Mouse (Mus musculus) A20 (cell line): Measurements from ENCODE around the gene Msx1.

Experiments used
- DNase-seq: peaks from one replicate; pipeline ENCODE4 v3.0.0-alpha.2; 2011; ENCODE audit warnings: low read depth, low spot score

Gene Msx1

DNA sequence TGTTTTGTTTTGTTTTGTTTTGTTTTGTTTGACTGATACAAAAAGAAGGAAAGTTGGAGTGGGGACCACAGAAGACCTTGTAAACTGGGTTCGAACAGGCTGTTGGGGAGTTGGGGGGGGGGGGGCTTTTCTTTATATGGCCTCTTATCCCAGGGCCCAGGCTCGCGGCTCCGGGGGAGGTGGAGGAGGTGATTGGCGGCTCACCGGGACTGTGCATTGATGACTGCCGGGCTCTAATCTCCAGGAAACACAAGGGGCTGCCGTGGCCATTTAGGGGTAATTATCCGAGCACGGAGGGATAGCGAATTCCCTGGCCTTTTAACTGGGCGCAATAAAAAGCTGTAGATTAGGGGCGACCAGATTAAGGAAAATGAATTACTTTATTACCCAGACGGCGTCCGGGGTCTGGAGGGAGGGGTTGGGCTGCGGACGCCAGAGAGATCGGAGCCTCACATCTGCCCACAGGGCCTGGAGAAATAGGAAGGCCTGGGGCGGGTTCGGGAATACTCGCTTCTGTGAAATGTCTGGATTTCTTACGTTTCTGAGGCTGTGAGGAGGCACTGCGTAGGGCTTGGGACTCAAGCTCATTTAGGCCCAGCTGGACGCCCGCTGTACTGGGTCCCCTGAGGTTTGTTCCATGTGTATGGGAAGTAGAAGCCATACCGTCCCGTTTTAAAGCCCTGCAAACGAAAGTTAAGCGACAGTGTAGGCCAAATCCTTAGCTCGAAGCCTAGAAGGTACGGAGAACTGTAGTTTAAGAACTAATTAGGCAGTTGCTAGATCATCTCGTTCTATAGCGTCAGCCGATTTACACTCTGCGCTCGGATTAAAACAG, 1.4 kb upstream of the Msx1 start:
- no peak for DNase-seq

DNA sequence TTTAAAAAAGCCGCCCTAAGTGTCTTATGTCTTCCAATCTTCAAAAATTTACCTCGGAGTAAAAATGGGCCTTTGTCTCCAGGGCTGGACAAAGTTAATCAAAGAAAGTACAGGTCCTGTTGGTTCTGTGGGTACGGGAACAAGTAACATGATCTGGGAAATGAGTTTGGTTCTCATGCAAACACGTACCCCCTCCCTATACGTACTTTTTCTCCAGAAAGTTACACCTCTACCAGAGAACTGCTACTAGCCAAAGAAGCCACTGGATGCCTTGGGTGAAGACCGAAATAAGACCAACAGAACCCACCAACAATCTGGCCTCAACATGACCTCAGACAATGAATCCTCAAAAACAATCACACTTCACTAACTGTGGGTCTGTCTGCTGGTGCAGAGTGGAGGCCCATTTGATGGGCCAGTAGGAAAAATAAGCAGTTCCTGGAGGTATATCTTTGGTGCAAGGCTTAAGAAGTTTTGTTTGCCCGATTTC, 773 bp upstream of the Msx1 start:
- DNase-seq: no peak

DNA sequence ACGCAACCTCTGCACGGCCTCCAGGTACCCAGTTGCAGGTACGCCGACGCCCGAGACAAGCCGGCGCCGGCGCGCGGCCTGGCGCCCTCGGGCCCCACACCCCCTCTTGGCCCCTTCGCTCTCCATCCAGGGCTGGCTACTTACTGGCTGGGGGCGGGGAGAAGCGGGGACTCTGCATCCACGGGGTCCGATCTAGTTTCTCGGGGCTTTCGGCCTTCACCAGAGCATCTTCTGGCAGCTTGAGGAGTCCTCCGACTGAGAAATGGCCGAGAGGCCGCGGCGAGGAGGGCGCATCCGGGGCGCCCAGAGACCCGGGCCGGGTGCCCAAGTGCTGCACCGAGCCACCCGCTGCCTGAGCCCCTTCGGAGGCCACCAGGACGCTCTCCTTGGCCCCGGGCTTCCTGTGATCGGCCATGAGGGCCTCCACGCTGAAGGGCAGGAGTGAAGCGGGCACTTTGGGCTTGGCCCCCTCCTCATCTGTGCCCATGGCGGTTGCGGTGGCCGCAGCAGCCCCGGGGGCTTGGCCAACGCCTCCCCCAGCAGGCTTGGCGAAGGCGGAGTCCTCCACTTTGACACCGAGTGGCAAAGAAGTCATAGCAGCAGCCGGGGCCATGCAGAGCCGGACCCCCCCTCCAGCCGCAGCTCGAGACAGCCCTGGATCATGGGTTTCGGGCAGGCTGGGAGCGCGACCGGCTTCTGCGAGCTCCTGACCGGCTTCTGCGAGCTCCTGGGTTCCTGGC, 492 bp downstream of the Msx1 start:
- DNase-seq: no peak

DNA sequence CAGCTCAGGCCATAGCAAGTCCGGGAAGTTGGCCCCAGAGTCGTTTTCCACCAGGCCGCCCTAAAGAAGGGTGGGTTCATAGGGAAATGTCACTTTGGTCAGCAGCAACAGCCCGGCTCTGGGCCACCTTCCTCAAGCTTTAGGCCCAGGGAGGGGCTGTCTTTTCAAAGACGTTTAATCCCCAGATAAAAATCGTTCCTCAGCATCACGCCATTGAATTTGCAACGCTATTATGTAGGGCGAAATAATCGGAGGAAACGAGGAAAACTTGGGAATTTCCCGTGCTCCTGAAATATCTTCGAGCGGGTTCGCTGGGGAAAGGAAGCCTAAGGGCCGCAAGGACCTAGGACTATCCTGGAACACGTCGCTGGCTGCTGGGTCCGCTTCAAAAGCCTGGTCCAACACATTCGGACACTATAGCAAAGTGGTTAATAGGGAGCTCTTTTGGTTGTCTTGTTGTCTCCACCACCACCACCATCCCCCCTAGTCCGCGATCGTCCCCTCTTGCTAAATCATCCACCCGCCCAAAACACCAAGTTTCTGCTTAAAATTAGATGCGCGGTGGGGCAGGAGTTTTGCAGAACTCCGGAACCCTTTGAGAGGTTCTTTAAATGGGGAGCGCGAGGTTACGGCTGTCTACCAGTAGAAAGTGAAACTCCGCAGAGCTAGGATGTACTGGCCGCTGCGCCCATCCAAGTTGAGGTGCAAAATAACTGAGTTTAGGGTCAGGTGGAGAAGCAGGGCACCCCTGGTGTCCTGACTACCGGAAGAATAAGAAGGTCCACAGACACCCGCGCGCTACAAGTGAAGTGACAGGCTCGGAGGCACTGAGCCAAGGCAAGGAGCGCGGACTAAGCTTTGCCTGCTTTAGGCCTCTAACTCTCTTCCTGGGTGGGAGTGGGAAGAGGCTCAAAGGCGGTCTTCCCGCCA, 1.3 kb downstream of the Msx1 start:
- DNase-seq: no peak

DNA sequence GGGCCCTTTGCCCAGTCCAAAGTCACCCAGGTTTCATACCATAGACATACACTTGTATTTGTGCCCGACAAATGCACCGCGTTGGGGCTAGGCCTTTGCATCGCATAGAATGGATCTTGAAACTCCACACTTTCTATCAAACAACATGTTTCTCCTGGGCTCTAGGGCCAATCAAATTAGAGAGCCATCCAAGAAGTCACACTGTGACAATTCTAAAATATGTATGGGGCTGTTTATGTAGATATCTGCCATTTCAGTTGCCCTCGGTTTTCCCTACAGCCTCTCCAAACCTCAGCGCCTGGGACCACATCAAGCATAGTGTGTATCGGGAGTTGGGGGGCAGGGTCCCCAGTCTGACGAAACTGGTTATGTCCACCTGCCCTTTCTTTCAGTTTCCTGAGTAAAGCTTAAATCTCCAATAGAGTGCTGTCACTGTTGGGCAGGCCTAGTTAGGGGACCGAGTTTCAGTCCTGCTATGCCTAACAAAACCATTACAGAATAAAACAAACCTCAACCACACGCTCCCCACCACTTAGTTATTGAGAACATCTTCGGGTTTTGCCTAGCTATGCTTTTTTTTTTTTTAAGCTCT, 2.2 kb downstream of the Msx1 start:
- DNase-seq: no peak

DNA sequence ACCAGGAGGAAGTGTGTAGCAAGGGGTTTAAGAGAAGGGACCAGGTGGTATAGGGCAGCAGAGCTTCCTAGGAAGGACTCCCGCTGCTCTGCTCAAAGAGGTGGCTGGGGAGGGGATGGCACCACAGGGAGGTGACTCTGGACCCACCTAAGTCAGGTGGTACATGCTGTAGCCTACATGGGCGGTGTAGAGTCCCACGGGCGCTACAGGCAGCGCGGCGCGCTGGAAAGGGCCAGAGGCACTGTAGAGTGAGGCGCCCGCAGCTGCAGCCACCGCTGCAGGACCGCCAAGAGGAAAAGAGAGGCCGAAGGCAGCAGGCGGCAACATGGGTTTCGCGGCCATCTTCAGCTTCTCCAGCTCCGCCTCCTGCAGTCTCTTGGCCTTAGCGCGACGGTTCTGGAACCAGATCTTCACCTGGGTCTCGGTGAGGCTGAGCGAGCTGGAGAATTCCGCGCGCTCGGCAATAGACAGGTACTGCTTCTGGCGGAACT, 3.2 kb downstream of the Msx1 start:
- no peak for DNase-seq

DNA sequence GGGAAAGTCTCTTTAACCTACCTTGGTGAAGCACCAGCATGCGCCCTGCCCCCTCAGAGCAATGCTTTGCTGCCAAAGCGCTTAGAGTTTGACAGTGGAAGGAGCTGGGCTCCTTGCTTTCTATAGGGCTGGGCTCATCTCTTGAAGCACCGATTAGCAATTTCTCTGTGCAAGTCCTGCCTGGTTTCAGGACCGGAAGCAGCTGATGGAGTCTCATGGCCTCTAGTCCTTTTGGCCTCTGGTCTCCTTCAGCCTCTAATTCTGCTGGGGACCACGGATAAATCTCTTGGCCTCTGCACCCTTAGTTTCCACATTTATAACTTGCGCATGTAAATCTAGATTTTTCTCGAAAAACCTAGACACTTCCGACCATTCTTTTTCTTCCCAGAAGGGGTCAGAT, 3.7 kb downstream of the Msx1 start:
- no peak for DNase-seq

DNA sequence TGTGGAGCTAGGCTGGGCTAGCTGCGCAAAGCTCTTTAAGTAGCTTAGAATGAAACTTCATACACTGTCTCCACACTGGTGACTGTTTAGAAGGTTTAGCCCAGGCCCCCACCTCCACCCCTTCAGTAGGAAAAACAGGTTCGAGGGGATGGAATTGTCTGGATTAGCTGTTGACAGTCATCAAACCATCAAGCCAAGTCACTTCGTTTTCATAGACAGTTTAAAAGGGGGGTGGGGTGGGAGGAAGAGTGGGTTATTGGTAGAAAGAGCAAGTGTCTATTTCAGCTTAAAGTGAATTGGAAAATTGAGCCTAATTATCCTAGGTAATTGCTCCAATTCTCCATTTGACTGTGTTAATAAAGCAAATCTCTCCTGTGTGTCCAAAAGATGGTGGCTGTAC, 4.4 kb downstream of the Msx1 start:
- no peak for DNase-seq

DNA sequence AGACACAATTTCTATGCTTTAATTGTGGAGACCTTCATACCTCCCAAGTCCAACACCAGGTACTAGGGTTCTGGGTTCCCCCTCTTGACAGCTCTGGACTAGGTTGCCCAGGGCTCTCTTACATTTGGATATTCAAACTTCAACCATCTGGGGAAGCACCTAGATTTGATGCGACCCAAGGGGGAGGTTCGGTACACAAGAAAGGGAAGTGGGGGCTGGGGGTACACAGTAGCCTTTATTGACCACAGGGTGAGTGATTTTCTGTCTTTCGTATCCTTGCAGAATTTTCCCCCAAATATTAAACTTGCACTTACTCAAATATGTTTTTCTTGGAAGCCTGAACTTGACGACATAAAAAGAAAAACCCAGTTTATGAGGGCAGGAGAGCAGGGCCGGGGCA, 4.8 kb downstream of the Msx1 start:
- no peak for DNase-seq

DNA sequence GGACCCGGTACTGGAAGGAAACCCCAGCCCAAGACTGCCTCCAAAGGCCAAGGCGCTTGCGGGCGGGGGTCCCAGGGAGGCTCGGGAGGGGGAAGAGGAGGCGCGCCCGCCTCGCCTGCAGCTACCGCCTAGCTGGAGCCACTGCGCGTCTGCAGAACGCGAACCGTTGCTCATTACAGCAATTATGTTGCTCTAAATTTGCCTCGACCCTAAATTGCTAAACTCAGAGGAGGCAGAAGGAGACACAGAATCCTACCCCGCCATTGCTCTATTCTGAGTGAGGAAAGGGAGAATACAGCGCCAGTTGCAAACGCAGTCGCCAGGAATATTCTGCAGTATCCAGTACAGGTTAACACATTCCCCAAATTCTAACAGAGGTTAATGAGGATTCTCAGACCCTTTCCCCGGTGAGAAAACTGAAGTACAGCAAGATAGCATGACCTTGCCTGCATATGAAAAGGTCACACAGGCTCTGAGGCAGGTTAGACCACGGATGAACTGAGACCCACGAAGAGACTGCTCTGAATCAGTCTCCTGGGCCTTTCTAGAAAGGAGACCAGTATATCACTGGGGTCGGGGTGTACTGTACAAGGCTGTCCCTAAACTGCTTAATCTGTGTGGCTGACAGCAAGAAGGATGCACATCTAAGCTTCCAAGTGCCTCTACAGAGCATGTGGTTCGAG, 5.7 kb downstream of the Msx1 start:
- no peak for DNase-seq

DNA sequence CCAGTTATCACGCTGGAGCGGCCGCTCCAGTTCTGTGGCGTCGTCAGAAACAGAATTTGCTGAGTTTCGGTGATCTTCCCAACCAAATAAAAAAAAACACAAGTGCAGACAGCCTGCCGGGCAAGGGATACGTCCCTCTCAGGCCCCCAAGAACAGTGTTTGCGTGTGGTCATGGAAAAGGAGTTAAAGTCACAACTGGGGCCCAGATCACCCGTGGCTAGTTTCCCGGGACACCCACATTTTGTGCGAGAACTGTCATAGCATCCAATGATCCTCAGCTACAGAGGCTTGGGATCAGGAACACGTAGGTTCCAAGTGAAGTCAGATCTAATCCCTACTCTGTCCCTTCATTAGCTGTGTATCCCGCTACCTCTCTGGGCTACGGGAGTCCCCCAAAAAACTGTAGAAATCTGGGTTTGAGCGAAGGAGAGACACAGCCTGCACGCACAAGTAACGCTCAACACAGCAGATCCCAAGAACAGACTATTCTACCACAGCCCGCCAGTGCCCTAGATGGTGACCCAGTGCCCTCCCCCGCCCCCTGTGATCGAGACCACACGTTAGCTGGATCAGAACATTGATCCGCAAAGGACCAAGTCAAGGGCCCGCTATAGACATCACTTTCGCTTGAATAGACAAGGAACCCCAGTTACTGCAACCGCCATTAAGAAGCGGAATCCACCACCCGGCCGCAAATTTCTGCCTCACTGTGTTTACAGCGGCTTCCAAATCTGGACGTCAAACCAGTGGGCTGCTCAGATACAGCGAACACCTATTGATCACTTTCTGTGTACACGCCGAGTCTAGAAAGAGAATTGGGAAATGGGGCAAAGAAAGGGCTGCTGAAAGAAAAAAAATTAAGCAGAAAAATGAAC, 6.5 kb downstream of the Msx1 start:
- no peak for DNase-seq

DNA sequence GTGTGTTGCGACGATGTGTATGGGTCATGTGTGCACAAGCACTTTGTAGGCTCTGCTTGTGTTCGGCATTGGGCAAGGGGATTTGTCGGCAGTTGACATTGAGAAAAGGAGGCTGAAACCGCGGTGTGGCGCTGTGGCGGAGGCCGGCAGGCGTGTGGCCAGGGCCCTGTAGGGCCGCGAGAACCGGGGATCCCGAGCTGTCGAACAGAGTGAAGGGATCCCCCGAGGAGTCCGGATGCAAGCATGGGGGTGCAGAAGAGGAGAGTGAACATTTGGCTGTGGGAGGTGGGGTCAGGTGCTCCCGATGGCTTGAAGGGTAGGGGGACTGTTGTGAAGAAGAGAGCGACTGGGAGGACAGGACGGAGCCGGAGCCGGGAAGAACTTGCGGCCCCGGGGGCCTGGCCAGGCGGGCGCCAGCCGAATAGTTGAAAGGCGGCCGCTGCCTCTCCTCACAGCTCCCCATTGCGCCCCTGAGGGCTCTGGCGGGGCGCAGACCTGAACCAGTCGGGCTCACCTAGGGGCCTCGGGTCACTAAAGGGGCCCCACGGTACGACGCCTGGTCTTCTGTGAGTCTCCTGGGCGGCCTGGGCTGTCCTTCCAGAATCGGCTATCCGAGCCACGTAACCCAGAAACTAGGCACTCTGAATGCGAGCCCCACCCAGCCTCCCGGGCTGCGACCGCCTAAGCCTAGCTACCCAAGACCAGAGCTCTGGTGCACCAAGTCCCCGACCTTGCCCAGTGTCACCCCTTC, 7.3 kb downstream of the Msx1 start:
- no peak for DNase-seq

DNA sequence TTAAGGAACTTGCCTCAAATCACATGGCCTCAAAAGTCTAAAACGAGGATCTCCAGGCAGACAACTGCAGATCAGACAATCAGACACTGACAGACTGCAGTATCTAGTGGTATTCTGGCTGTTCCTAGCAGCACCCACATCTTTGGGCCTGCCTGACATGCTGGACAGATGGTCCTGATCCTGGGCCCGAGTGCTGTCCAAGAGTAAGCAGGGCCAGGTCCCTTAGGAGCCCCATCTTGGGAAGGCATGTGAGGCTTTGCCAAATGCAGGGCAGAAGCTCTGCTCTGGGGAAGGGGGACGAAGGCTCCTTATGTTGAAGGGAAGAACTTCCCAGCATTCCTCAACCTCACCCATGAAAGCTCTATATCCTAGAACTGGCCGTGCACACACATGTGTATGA, 8.5 kb downstream of the Msx1 start:
- no peak for DNase-seq

DNA sequence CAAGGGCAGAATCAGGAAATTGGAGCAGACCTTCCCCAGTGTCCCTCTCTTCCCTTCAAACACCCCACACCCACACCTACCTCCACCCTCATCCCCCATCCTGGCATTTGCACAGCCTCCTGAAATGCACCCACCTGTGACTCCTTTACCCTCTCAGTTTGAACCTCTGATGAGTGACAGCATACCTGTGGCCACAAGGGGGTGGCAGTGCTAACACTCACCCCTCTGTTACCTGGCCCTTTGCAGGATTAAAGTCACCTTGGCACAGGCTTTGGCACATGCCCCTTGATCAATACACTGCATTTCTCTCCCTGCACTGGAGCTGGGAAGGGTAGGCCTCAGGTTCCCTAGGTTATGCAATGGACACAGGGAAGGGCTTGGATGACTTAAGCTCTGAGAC, 10.2 kb downstream of the Msx1 start:
- no peak for DNase-seq

DNA sequence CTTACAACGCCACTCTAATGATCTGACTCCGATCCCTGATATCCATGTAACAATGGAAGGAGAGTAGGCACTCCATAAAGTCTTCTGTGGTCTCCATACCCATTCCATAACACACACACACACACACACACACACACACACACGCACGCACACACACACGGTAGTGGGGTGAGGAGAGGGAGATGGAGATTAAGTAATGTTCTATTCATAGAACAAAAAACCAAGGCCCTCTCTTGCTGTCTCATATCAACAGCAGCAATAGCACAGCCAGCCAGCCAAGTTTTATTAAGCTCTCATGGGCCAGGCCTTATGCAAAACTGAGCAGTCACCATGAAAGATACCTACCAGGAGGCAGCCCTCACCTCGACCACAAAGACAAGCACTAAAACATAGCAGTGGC, 19.1 kb downstream of the Msx1 start:
- no peak for DNase-seq

DNA sequence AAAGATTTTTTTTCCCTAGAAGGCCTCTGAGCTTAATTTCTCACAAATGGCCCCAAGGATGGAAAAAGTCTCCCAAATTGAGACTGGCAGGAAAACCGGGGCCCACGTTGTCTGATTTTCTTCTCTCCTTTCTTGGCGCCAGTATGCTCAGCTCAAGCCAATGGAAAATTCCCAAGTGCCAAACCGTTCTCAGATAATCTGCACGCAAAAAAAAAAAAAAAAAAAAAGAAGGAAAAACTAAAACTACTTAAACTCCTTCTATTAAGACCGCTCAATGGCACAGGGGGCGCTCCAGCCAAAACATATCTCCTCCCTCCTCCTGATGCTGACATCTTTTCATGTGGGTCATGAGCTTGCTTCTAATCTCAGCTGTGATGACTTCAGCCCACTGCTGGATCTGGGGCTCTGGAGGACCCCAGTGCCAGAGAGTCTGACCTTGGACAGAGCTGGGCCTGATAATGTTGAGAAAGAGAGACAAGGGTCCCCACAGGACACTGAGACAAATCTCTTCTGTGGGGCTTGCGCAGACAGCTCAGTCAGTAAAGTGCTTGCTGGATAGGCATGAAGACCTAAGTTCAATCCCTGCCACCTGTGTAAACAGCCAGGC, 19.8 kb downstream of the Msx1 start:
- DNase-seq: no peak

DNA sequence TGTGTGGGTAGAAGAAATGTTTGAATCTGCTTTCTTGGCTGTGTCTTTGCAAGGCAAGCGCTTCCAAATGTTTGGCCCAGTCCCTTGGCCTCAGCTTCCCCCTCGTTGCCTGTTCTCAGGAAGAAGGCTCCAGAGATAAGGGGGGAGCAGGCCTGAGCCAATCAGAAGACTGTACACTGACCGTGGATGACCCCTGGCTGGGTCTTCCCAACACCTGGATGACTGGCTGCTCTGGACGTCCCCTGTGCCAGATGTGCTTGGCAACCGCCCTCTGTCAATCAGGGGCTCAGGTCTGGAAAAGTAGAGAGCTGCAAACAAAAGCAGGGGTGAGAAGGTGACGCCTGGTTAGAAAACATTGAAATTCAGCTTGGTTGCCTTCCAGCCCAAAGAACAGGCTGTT, 27.1 kb downstream of the Msx1 start:
- no peak for DNase-seq

DNA sequence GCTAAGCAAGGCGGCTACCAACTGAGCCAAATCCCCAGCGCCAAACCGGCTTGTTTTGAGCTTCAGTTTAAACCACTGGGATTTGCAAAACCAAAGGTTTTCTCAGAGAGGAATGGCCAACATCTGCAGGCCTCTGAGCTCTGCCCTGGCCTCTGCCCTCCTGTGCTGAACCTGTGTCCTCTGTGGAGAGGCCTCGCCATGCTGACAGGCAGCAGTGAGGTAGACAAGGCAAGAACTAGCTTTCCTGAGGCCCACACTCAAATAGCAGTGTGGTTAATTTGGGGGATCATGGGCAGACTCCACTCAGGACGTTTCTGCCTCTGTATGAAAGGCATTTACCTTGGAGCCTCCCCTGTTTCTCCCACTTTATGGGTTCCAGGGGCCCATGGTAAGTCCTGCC, 27.6 kb downstream of the Msx1 start:
- no peak for DNase-seq

DNA sequence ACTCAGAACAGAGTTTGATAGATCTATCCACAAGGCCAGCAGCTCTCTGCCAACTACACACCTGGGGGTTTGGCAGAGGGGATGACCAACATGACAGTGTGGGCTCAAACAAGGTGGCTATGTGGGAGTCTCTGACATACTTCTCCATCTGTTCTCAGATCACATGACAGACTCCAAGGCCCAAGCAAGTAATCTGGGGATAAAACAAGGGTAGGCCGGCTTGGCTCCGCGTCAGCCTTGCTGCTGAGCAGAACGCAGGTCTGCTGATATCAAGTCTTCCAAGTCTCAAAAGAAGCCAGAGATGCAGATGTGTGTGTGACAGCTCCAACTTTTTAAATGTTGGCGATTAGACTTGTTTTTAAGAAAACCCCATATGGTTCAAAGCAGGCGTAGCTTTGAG, 28.7 kb downstream of the Msx1 start:
- DNase-seq: no peak
